Mouse (Mus musculus) macrophage (primary cell): ENCODE results near the gene Gm13698. TPM values are rescaled to one million over a fixed set of nuclear protein-coding genes. Genes with fewer than 3 reads are reported as not detected.
"Not testable (repeated sequence)": the region's sequence is repeated elsewhere in the genome, so short reads cannot be mapped to it uniquely, and the experiment has no call there.

ENCODE experiments used
- H3K27ac ChIP-seq: fragments of 350-480 bp; formaldehyde crosslinking; 2 replicates; pipeline ENCODE4 v1.9.0; 2021
- H3K36me3 ChIP-seq: fragments of 350-480 bp; formaldehyde crosslinking; 2 replicates; pipeline ENCODE4 v1.9.0; 2021; ENCODE audit errors: inconsistent target
- H3K4me3 ChIP-seq: fragments of 350-480 bp; formaldehyde crosslinking; 2 replicates; pipeline ENCODE4 v1.9.0; 2021; ENCODE audit errors: inconsistent target
- H3K79me2 ChIP-seq: fragments of 350-480 bp; formaldehyde crosslinking; 2 replicates; pipeline ENCODE4 v1.9.0; 2021; ENCODE audit errors: inconsistent target
- WGBS: methylation state at CpG from one replicate; pipeline ENCODE4 v1.1.7; 2026; ENCODE audit warnings: inconsistent platforms; ENCODE audit not compliant: missing documents; 5-methylcytosine and 5-hydroxymethylcytosine counted together
- polyA plus RNA-seq: library from polyadenylated mRNA; stranded (reverse); fragments of 250-400 nt; gene quantifications from 3 replicates; pipeline ENCODE4 v1.2.4, GENCODE M21; 2018; ENCODE audit warnings: inconsistent platforms
- total RNA-seq, 78 experiments: library from RNA; depleted of rRNA; stranded (reverse); fragments of 250-400 nt; gene quantifications; 1 replicate in 9 of 78; 2 replicates in 24 of 78; 3 replicates in 43 of 78; 4 replicates in 2 of 78; pipeline ENCODE4 v1.2.4; 2018; ENCODE audit warnings: inconsistent platforms in 56 of 78

The Gm13698 gene
- not detected for total RNA-seq (2018; cell fraction: chromatin; rRNA removed)
- not detected for total RNA-seq (2018; cell fraction: cytosol; rRNA removed)
- not detected for total RNA-seq (2018; cell fraction: nucleus; rRNA removed)
- not detected in 3 replicates for polyA plus RNA-seq

DNA sequence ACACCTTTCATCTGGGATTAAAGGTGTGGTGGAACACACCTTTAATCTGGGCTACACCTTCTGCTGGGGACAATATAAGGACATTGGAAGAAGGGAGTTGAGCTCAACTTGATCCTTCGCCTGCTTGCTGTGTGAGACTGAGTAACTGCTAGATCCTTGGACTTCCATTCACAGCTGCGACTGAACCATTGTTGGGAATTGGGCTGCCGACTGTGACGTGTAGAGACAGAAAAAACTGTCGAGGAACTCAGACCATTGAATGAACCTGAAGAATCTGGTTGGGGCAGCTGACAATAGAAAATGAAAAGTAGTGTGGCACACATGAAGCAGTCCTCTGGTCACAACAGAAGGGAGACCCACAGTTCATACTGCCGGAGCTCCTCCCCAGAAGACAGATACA is at the start of gene Gm13698:
Gene Gm13698, plus strand, starts transcription at position 301 of the 400 bp plus-strand sequence.
- H3K79me2 ChIP-seq = not testable (repeated sequence)
- WGBS = no CpG with 5 or more reads among the region's 6 CpGs

DNA sequence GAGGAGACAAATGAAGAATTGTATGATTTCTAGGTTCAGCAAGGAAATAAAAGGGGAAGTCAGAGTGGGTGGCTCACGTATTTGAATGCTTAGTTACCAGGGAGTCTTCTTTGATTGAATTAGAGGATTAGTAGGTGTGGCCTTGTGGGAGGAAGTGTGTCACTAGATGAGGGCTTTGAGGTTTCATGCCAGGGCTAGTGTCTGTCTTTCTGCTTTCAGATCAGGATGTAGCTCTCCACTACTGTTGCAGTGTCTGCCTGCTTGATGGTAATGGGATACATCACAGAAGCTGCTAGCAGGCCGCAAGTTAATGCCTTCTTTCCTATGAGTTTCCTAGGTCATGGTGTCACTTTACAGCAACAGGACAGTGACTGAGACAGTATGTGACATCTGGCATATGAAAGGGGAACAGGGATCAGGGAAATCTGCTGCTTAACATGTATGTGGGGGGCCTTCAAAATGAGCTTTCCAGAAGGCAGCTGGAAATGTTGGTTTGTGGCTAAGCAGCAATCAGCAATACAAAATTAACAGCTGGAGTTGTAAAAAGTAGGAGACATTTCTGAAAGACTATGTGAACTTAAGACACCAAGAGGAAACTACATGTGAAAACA is 25.9 kb upstream of the Gm13698 start:
- WGBS = 13% methylated on average over 2 of the region's 2 CpGs
- H3K79me2 ChIP-seq = no peaks in the 10 kb centered on the region
- no peaks in the 10 kb centered on the region for H3K36me3 ChIP-seq
- no peak overlapping the region for H3K27ac ChIP-seq
- H3K4me3 ChIP-seq = no peak overlapping the region

More for the DNA sequence above, at the start of gene Gm13698:
- H3K36me3 ChIP-seq, H3K27ac ChIP-seq, H3K4me3 ChIP-seq: not testable (repeated sequence)

DNA sequence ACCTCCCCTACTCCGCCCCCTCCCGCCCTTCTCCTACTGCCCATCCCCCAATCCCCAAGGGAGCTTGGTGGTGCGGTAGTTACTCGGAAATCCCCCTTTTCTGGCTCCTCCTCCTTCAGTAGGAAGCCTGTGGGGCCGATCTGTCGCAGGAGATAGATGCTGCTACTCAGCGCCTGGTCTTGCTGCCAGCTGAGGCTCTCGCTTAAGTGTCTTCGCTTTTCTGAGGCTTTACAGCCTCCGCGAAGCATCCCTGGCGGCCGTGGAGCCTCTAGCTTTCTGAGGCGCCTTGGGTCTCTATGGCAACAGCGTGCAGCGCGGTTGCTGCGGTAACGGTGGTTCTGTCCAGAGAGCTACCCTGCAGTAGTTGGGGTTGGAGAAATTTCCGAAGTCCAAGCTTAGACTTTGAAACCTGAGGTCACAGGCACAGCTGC is 14.5 kb upstream of the Gm13698 start, which contains the start of gene Zswim2:
Gene Zswim2, minus strand, starts transcription at position 298 of the 431 bp plus-strand sequence.
- H3K79me2 ChIP-seq = no peaks in the 10 kb centered on the region
- peak within 1 kb of the TSS; percentile 1; the same call in 1 of the 2 replicates for H3K4me3 ChIP-seq
- no peak within 1 kb of the TSS for H3K27ac ChIP-seq
- WGBS = 3% methylated on average over 18 of the region's 20 CpGs
- no peaks in the 10 kb centered on the region for H3K36me3 ChIP-seq

DNA sequence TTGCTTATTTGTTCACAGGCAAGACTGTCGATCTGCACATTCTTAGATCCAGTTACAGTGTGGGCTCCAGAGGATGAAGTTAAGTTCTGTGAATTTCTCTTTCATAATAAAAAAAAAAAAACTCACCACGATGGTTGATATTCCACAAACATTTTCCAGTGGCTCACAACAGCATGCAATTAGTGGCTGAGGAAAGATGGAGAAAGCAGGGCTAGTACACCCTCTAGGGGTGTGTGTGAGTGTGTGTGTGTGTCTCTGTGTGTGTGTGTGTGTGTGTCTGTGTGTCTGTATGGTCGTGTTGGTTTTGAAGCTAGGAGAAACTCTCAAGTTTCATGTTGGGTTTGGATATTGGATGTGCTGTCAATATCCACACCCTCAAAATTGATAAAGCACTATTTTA is 14.1 kb upstream of the Gm13698 start:
- H3K79me2 ChIP-seq = no peaks in the 10 kb centered on the region
- no peaks in the 10 kb centered on the region for H3K36me3 ChIP-seq
- 0 out of 2 replicates have a peak overlapping the region, but pooled peaks have one; percentile 1 for H3K4me3 ChIP-seq
- 9% methylated on average over 2 of the region's 3 CpGs for WGBS
- no peak overlapping the region for H3K27ac ChIP-seq

DNA sequence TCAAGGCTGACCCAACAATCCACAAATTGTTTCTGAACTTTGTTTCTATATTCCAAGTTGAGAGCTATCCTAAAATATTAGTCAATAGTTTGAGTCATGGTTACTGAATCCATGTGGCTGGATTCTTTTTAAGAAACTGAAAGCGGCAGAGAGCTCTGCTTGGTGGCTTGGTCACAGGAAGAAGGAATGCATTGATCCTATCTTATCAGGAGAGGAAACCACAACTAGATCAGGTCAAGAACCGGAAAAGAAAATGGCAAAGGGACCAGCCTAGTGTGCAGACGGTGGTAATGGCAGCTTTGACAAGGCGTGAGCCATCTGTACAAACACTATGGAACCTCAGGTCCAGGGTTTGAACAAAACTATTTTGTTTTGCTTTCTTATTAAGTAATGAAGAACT is 13.7 kb upstream of the Gm13698 start:
- WGBS = 30% methylated on average over 4 of the region's 4 CpGs
- Histone ChIP-seq H3K79me2 (no peaks in the 10 kb centered on the region), H3K27ac (no peak overlapping the region), H3K36me3 (no peaks in the 10 kb centered on the region), H3K4me3 (no peak overlapping the region)

DNA sequence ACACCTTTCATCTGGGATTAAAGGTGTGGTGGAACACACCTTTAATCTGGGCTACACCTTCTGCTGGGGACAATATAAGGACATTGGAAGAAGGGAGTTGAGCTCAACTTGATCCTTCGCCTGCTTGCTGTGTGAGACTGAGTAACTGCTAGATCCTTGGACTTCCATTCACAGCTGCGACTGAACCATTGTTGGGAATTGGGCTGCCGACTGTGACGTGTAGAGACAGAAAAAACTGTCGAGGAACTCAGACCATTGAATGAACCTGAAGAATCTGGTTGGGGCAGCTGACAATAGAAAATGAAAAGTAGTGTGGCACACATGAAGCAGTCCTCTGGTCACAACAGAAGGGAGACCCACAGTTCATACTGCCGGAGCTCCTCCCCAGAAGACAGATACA is 5.7 kb downstream of the Gm13698 start, which contains the start of gene Gm13693:
Gene Gm13693, plus strand, starts transcription at position 301 of the 400 bp plus-strand sequence.
- H3K4me3 ChIP-seq, H3K79me2 ChIP-seq, H3K27ac ChIP-seq, H3K36me3 ChIP-seq: not testable (repeated sequence)
- WGBS = no CpG with 5 or more reads among the region's 6 CpGs

DNA sequence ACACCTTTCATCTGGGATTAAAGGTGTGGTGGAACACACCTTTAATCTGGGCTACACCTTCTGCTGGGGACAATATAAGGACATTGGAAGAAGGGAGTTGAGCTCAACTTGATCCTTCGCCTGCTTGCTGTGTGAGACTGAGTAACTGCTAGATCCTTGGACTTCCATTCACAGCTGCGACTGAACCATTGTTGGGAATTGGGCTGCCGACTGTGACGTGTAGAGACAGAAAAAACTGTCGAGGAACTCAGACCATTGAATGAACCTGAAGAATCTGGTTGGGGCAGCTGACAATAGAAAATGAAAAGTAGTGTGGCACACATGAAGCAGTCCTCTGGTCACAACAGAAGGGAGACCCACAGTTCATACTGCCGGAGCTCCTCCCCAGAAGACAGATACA is 11.5 kb downstream of the Gm13698 start, which contains the start of gene Gm13695:
Gene Gm13695, plus strand, starts transcription at position 301 of the 400 bp plus-strand sequence.
- H3K36me3 ChIP-seq, H3K4me3 ChIP-seq, H3K27ac ChIP-seq, H3K79me2 ChIP-seq: not testable (repeated sequence)
- WGBS = no CpG with 5 or more reads among the region's 6 CpGs

DNA sequence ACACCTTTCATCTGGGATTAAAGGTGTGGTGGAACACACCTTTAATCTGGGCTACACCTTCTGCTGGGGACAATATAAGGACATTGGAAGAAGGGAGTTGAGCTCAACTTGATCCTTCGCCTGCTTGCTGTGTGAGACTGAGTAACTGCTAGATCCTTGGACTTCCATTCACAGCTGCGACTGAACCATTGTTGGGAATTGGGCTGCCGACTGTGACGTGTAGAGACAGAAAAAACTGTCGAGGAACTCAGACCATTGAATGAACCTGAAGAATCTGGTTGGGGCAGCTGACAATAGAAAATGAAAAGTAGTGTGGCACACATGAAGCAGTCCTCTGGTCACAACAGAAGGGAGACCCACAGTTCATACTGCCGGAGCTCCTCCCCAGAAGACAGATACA is 17.3 kb downstream of the Gm13698 start, which contains the start of gene Gm13696:
Gene Gm13696, plus strand, starts transcription at position 301 of the 400 bp plus-strand sequence.
- not testable (repeated sequence) for H3K4me3 ChIP-seq, H3K36me3 ChIP-seq, H3K79me2 ChIP-seq, H3K27ac ChIP-seq
- no CpG with 5 or more reads among the region's 6 CpGs for WGBS

DNA sequence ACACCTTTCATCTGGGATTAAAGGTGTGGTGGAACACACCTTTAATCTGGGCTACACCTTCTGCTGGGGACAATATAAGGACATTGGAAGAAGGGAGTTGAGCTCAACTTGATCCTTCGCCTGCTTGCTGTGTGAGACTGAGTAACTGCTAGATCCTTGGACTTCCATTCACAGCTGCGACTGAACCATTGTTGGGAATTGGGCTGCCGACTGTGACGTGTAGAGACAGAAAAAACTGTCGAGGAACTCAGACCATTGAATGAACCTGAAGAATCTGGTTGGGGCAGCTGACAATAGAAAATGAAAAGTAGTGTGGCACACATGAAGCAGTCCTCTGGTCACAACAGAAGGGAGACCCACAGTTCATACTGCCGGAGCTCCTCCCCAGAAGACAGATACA is 23.1 kb downstream of the Gm13698 start, which contains the start of gene Gm13694:
Gene Gm13694, plus strand, starts transcription at position 301 of the 400 bp plus-strand sequence.
- not testable (repeated sequence) for H3K4me3 ChIP-seq, H3K36me3 ChIP-seq, H3K27ac ChIP-seq, H3K79me2 ChIP-seq
- WGBS = no CpG with 5 or more reads among the region's 6 CpGs

DNA sequence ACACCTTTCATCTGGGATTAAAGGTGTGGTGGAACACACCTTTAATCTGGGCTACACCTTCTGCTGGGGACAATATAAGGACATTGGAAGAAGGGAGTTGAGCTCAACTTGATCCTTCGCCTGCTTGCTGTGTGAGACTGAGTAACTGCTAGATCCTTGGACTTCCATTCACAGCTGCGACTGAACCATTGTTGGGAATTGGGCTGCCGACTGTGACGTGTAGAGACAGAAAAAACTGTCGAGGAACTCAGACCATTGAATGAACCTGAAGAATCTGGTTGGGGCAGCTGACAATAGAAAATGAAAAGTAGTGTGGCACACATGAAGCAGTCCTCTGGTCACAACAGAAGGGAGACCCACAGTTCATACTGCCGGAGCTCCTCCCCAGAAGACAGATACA is 28.9 kb downstream of the Gm13698 start, which contains the start of gene Gm13697:
Gene Gm13697, plus strand, starts transcription at position 301 of the 400 bp plus-strand sequence.
- no CpG with 5 or more reads among the region's 6 CpGs for whole genome bisulfite sequencing
- H3K36me3 ChIP-seq, H3K79me2 ChIP-seq, H3K4me3 ChIP-seq, H3K27ac ChIP-seq: not testable (repeated sequence)

DNA sequence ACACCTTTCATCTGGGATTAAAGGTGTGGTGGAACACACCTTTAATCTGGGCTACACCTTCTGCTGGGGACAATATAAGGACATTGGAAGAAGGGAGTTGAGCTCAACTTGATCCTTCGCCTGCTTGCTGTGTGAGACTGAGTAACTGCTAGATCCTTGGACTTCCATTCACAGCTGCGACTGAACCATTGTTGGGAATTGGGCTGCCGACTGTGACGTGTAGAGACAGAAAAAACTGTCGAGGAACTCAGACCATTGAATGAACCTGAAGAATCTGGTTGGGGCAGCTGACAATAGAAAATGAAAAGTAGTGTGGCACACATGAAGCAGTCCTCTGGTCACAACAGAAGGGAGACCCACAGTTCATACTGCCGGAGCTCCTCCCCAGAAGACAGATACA is 34.8 kb downstream of the Gm13698 start, which contains the start of gene Gm13691:
Gene Gm13691, plus strand, starts transcription at position 301 of the 400 bp plus-strand sequence.
- not testable (repeated sequence) for H3K4me3 ChIP-seq, H3K27ac ChIP-seq, H3K36me3 ChIP-seq, H3K79me2 ChIP-seq
- WGBS = no CpG with 5 or more reads among the region's 6 CpGs

DNA sequence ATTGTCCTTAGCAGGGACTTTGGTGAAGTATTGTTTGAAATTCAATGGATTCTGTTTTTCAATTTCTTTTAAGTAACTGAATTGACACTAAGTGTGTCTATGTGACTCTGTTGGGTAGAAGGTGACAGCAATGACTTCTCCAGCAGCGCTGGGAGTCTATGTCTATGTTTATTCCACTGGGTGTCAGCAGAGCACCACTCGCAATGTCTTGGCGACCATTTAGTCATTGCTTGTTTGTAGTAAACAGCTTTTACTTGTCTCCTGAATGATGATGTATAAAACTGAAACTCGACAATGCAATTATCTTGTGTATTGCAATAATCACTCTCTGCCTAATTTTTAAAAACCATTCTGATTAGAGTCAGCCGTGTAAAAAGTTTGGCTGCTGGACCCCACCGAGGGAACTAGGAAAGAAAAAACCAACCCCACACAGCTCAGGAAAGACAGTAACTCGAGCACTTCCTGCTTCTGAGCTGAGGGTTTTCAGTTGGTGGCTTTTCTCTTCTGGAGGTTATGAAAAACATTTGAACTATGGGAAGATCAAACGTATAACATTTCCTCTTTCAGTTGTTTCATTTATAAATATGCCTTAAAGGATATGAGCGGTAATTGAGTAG is 38.3 kb downstream of the Gm13698 start:
- peak overlapping the region; percentile 28 for H3K27ac ChIP-seq

DNA sequence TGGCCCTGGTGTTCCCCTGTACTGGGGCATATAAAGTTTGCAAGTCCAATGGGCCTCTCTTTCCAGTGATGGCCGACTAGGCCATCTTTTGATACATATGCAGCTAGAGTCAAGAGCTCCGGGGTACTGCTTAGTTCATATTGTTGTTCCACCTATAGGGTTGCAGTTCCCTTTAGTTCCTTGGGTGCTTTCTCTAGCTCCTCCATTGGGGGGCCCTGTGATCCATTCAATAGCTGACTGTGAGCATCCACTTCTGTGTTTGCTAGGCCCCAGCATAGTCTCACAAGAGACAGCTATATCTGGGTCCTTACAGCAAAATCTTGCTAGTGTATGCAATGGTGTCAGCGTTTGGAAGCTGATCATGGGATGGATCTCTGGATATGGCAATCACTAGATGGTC is 39.0 kb downstream of the Gm13698 start:
- no CpG with 5 or more reads among the region's 3 CpGs for WGBS
- H3K27ac ChIP-seq, H3K79me2 ChIP-seq, H3K36me3 ChIP-seq, H3K4me3 ChIP-seq: not testable (repeated sequence)

More for the DNA sequence above, 38.3 kb downstream of the Gm13698 start:
- not testable (repeated sequence) for H3K79me2 ChIP-seq, H3K36me3 ChIP-seq
- 7% methylated on average over 6 of the region's 9 CpGs for WGBS
- H3K4me3 ChIP-seq = peak overlapping the region; percentile 20
